In genomic region chr8:85025098-85025932, GRCm38 (mm10) we compare ENCODE assay signal across 8 mouse cellular contexts. TPM values are rescaled to one million over a fixed set of nuclear protein-coding genes. Genes with fewer than 3 reads are reported as not detected.
DNase-seq lines count a peak whose midpoint lies in the region; ATAC-seq lines count a peak whose summit lies in the region.

Gene Asna1, minus strand, starts transcription at chr8:85025281.

- H3K9me3 ChIP-seq in heart, embryonic 13.5 days = no peaks in the 10 kb centered on the region
- no peaks in the 10 kb centered on the region for H3K9me3 ChIP-seq in liver, embryonic 12.5 days (replicated peaks)
- no peaks in the 10 kb centered on the region for H3K9me3 ChIP-seq in stomach, embryonic 15.5 days

- DNase-seq in CD4-positive, CD25-positive, alpha-beta regulatory T cell, adult 2 months (ENCODE audit: low read depth, low spot score) = peak; percentile 94
- DNase-seq in fat pad, adult 2 months (ENCODE audit: extremely low read depth, low read depth, low spot score) = peak; percentile 83
- DNase-seq in kidney, postnatal 10 days = peak; percentile 90
- peak; percentile 86 to 87 for DNase-seq in natural killer cell, adult 2 months (ENCODE audit: low spot score in 2 of 2)

- peak within 1 kb of the TSS; percentile 83 for H3K4me3 ChIP-seq in brown adipose tissue, adult 24 weeks (ENCODE audit: insufficient read depth, low read depth, low read length)
- peak within 1 kb of the TSS; percentile 85 for H3K4me3 ChIP-seq in heart, embryonic 13.5 days
- H3K4me3 ChIP-seq in liver, embryonic 12.5 days = peak within 1 kb of the TSS; percentile 100
- peak within 1 kb of the TSS; percentile 90 for H3K4me3 ChIP-seq in stomach, embryonic 15.5 days (replicated peaks)

- peak within 1 kb of the TSS; percentile 98 for H3K27ac ChIP-seq in brown adipose tissue, adult 24 weeks (replicated peaks; ENCODE audit: low read depth, low read length)
- H3K27ac ChIP-seq in heart, embryonic 13.5 days (replicated peaks) = peak within 1 kb of the TSS; percentile 88
- peak within 1 kb of the TSS; percentile 96 for H3K27ac ChIP-seq in liver, embryonic 12.5 days
- H3K27ac ChIP-seq in stomach, embryonic 15.5 days = peak within 1 kb of the TSS; percentile 79

- H3K9ac ChIP-seq in heart, embryonic 13.5 days = peak within 1 kb of the TSS; percentile 92
- peak within 1 kb of the TSS; percentile 100 for H3K9ac ChIP-seq in liver, embryonic 12.5 days
- H3K9ac ChIP-seq in stomach, embryonic 15.5 days = peak within 1 kb of the TSS; percentile 60; the same call in 1 of the 2 replicates

- no peaks in the 10 kb centered on the region for H3K27me3 ChIP-seq in heart, embryonic 13.5 days (replicated peaks)
- no peaks in the 10 kb centered on the region for H3K27me3 ChIP-seq in liver, embryonic 12.5 days (replicated peaks)
- no peaks in the 10 kb centered on the region for H3K27me3 ChIP-seq in stomach, embryonic 15.5 days (replicated peaks)

- 4% methylated on average over 30 of the region's 30 CpGs for WGBS in heart, embryonic 13.5 days
- WGBS in liver, embryonic 12.5 days (ENCODE audit: insufficient replicate concordance) = 3% methylated on average over 30 of the region's 30 CpGs
- WGBS in stomach, embryonic 15.5 days = 3% methylated on average over 30 of the region's 30 CpGs

- ATAC-seq in heart, embryonic 13.5 days (ENCODE audit: extremely low read depth, insufficient number of reproducible peaks, low FRiP score, low TSS enrichment) = peak; percentile 78; the same call in 1 of the 2 replicates
- peak; percentile 82 for ATAC-seq in liver, embryonic 12.5 days
- peak; percentile 91 for ATAC-seq in stomach, embryonic 15.5 days (ENCODE audit: insufficient read depth, low FRiP score, low read depth)

- peaks cover 52% of the 10 kb centered on the region for H3K36me3 ChIP-seq in heart, embryonic 13.5 days
- peaks cover 60% of the 10 kb centered on the region for H3K36me3 ChIP-seq in liver, embryonic 12.5 days
- peaks cover 41% of the 10 kb centered on the region for H3K36me3 ChIP-seq in stomach, embryonic 15.5 days

- H3K4me2 ChIP-seq in heart, embryonic 13.5 days = peak within 1 kb of the TSS; percentile 91
- H3K4me2 ChIP-seq in liver, embryonic 12.5 days = peak within 1 kb of the TSS; percentile 96
- peak within 1 kb of the TSS; percentile 90 for H3K4me2 ChIP-seq in stomach, embryonic 15.5 days

- peaks cover 16% of the 10 kb centered on the region for H3K4me1 ChIP-seq in brown adipose tissue, adult 24 weeks (ENCODE audit: control insufficient read depth, insufficient read depth, insufficient read length, low read length)
- H3K4me1 ChIP-seq in heart, embryonic 13.5 days = peaks cover 41% of the 10 kb centered on the region
- H3K4me1 ChIP-seq in liver, embryonic 12.5 days = peaks cover 51% of the 10 kb centered on the region
- peaks cover 33% of the 10 kb centered on the region for H3K4me1 ChIP-seq in stomach, embryonic 15.5 days

RNA-seq across cellular contexts. Expression of gene Asna1, which starts in this region (rescaled TPM):
- 113 and 117 TPM in 2 replicates for polyA plus RNA-seq in brown adipose tissue, adult 24 weeks (2012; ENCODE audit: insufficient read depth, insufficient read length, missing spikeins)
- 113 and 127 TPM in 2 replicates for polyA plus RNA-seq in heart, embryonic 13.5 days (2015; fragmentation: Nextera tagmentation; extraction: Ambion mirVana)
- 85.8 and 87.3 TPM in 2 replicates for polyA plus RNA-seq in liver, embryonic 12.5 days (2016; fragmentation: Nextera tagmentation; extraction: Ambion mirVana)
- 108 and 115 TPM in 2 replicates for polyA plus RNA-seq in stomach, embryonic 15.5 days (2015; fragmentation: Nextera tagmentation; extraction: Ambion mirVana)

Comparison
In these comparisons a context has a peak if more than half of its experiments do, and no peak if none do; other contexts are left out.
1. Peak in every context shown above with its lines: DNase-seq, ATAC-seq, H3K4me3 ChIP-seq and H3K27ac ChIP-seq.